In the genomic region with DNA sequence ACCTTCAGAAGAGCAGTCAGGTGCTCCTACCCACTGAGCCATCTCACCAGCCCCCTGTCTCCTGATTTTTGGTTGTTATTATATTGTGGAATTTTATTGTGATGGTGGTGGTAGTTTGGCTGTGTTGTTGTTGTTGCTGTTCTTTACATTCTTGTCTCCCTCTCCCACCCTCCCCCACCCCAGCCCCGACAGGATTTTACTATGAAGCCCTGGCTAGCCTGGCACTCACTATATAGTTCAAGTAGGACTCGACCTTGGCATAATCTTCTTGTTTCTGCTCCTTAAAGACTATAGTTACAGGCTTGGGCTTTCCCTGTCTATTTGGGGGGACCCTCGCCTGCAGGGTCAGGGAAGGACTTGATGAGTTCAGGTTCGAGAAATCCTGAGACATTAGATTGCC, we compare ENCODE assay signal across 15 mouse cellular contexts. TPM values are rescaled to one million over a fixed set of nuclear protein-coding genes. Genes with fewer than 3 reads are reported as not detected.
DNase-seq lines count a peak whose midpoint lies in the region; ATAC-seq and TF ChIP-seq lines count a peak whose summit lies in the region.
"Had no signal": no experiment of that assay in that cellular context is flagged by ENCODE, and none has a peak within 500 bp of the region (broad histone marks: within the 10 kb centered on the region; RNA-seq: fewer than 3 reads in every experiment).

No protein-coding gene starts in this region.

- peak overlapping the region; percentile 85 for H3K4me2 ChIP-seq in liver, embryonic 11.5 days
- no peak overlapping the region for H3K4me2 ChIP-seq in midbrain, embryonic 13.5 days (replicated peaks)
- H3K4me2 ChIP-seq in hindbrain, postnatal 0 days (ENCODE audit: low read depth, low read length), result no peak overlapping the region
- H3K4me2 ChIP-seq: embryonic facial prominence, embryonic 15.5 days; forebrain, embryonic 12.5 days had no signal

- ATAC-seq in liver, embryonic 11.5 days (replicated peaks; ENCODE audit: low FRiP score), result no peak
- no peak for ATAC-seq in midbrain, embryonic 13.5 days
- ATAC-seq in hindbrain, postnatal 0 days, result no peak

- TF ChIP-seq POLR2A in bone marrow macrophage, adult 2 months (IDR thresholded peaks at IDR 0.05; ENCODE audit: borderline replicate concordance, low read depth, low read length), result no peak
- TF ChIP-seq POLR2A in small intestine, adult 2 months (IDR thresholded peaks at IDR 0.05; ENCODE audit: low read depth, low read length), result no peak

- WGBS in liver, embryonic 11.5 days, result 61% methylated on average over 4 of the region's 4 CpGs
- 46% methylated on average over 4 of the region's 4 CpGs for WGBS in small intestine, adult 2 months
- WGBS in midbrain, embryonic 13.5 days, result 76% methylated on average over 4 of the region's 4 CpGs
- 81% methylated on average over 4 of the region's 4 CpGs for WGBS in hindbrain, postnatal 0 days

- peak overlapping the region; percentile 83; the same call in 1 of the 2 replicates for H3K4me3 ChIP-seq in gastrocnemius, adult 2 months
- peak overlapping the region; percentile 58; the same call in 1 of the 2 replicates for H3K4me3 ChIP-seq in liver, embryonic 11.5 days (ENCODE audit: low read depth, low read length)
- peak overlapping the region; percentile 35; the same call in 1 of the 2 replicates for H3K4me3 ChIP-seq in bone marrow macrophage, adult 2 months (ENCODE audit: insufficient read depth, low read length)
- no peak overlapping the region; the same call in 1 of the 2 replicates for H3K4me3 ChIP-seq in small intestine, adult 2 months (ENCODE audit: low read depth, low read length)
- no peak overlapping the region for H3K4me3 ChIP-seq in midbrain, embryonic 13.5 days (replicated peaks)
- no peak overlapping the region for H3K4me3 ChIP-seq in hindbrain, postnatal 0 days (ENCODE audit: low read length)
- H3K4me3 ChIP-seq: embryonic facial prominence, embryonic 15.5 days; forebrain, embryonic 12.5 days; hindbrain, embryonic 10.5 days had no signal

- no peaks in the 10 kb centered on the region for H3K9me3 ChIP-seq in liver, embryonic 11.5 days (ENCODE audit: control insufficient read depth, low read length)
- H3K9me3 ChIP-seq in midbrain, embryonic 13.5 days, result no peaks in the 10 kb centered on the region
- no peaks in the 10 kb centered on the region for H3K9me3 ChIP-seq in hindbrain, postnatal 0 days (ENCODE audit: low read length)
- H3K9me3 ChIP-seq: embryonic facial prominence, embryonic 15.5 days; forebrain, embryonic 12.5 days; hindbrain, embryonic 10.5 days had no signal

- TF ChIP-seq CTCF in gastrocnemius, adult 2 months (IDR thresholded peaks at IDR 0.05), result no peak
- TF ChIP-seq CTCF in bone marrow macrophage, adult 2 months (IDR thresholded peaks at IDR 0.05; ENCODE audit: low read depth, low read length), result no peak
- no peak for TF ChIP-seq CTCF in small intestine, adult 2 months (IDR thresholded peaks at IDR 0.05; ENCODE audit: extremely low read depth, insufficient read length, insufficient replicate concordance, low read depth, low read length)
- TF ChIP-seq CTCF in hindbrain, postnatal 0 days (IDR thresholded peaks at IDR 0.05; ENCODE audit: low read depth), result no peak

- H3K4me1 ChIP-seq in liver, embryonic 11.5 days (replicated peaks; ENCODE audit: control insufficient read depth, insufficient read depth, low read length), result peaks cover 19% of the 10 kb centered on the region
- H3K4me1 ChIP-seq in bone marrow macrophage, adult 2 months (ENCODE audit: control insufficient read depth, insufficient read depth, low read length), result peaks cover 36% of the 10 kb centered on the region
- H3K4me1 ChIP-seq in small intestine, adult 2 months (ENCODE audit: control insufficient read depth, insufficient read depth, insufficient read length, low read length), result peaks cover 14% of the 10 kb centered on the region; the same call in 1 of the 2 replicates
- peaks cover 15% of the 10 kb centered on the region for H3K4me1 ChIP-seq in midbrain, embryonic 13.5 days (replicated peaks)
- no peaks in the 10 kb centered on the region; the same call in 1 of the 2 replicates for H3K4me1 ChIP-seq in hindbrain, postnatal 0 days (ENCODE audit: insufficient read depth, low read length)

- peaks cover 5% of the 10 kb centered on the region; the same call in 1 of the 2 replicates for H3K36me3 ChIP-seq in liver, embryonic 11.5 days (ENCODE audit: control insufficient read depth, insufficient read depth, low read length)
- H3K36me3 ChIP-seq in small intestine, adult 2 months (ENCODE audit: control insufficient read depth, insufficient read depth, low read length), result peaks cover 21% of the 10 kb centered on the region
- no peaks in the 10 kb centered on the region for H3K36me3 ChIP-seq in midbrain, embryonic 13.5 days
- H3K36me3 ChIP-seq in hindbrain, postnatal 0 days (ENCODE audit: insufficient read depth, low read length), result no peaks in the 10 kb centered on the region
- H3K36me3 ChIP-seq: forebrain, embryonic 12.5 days; hindbrain, embryonic 10.5 days had no signal

- peak overlapping the region; percentile 43; the same call in 1 of the 2 replicates for H3K9ac ChIP-seq in liver, embryonic 11.5 days (ENCODE audit: low read depth, low read length)
- no peak overlapping the region for H3K9ac ChIP-seq in midbrain, embryonic 13.5 days (replicated peaks)
- H3K9ac ChIP-seq in hindbrain, postnatal 0 days (replicated peaks; ENCODE audit: low read length), result no peak overlapping the region
- H3K9ac ChIP-seq: embryonic facial prominence, embryonic 15.5 days; forebrain, embryonic 12.5 days had no signal

- no peak for DNase-seq in gastrocnemius, adult 2 months
- no peak for DNase-seq in gastrocnemius, postnatal 4 days (ENCODE audit: low spot score in 2 of 2)
- DNase-seq in liver, embryonic 11.5 days (ENCODE audit: low spot score), result no peak
- no peak for DNase-seq in liver
- no peak for DNase-seq in hindbrain, postnatal 0 days (ENCODE audit: low spot score)
- DNase-seq: cerebellum, adult 2 months; kidney, adult 11 months; layer of hippocampus, adult 9-11 months; thymus, adult 18-20 months had no signal

- peak overlapping the region; percentile 88; the same call in 1 of the 2 replicates for H3K27ac ChIP-seq in gastrocnemius, adult 2 months
- H3K27ac ChIP-seq in liver, embryonic 11.5 days (ENCODE audit: low read depth, low read length), result peak overlapping the region; percentile 64
- H3K27ac ChIP-seq in bone marrow macrophage, adult 2 months (ENCODE audit: insufficient read depth, low read depth, low read length), result peak overlapping the region; percentile 75
- H3K27ac ChIP-seq in small intestine, adult 2 months (ENCODE audit: insufficient read depth, low read depth, low read length), result peak overlapping the region; percentile 95
- no peak overlapping the region for H3K27ac ChIP-seq in midbrain, embryonic 13.5 days
- H3K27ac ChIP-seq in hindbrain, postnatal 0 days, result no peak overlapping the region
- H3K27ac ChIP-seq: forebrain, embryonic 12.5 days; hindbrain, embryonic 10.5 days had no signal

- intact Hi-C loops in gastrocnemius, adult 2 months (cut with DNase I), result no loop called here

- 0 out of 2 replicates have a peak, but pooled peaks cover 2% of the 10 kb centered on the region for H3K27me3 ChIP-seq in liver, embryonic 11.5 days (replicated peaks; ENCODE audit: control insufficient read depth, insufficient read depth, low read length)
- H3K27me3 ChIP-seq in small intestine, adult 2 months (ENCODE audit: control insufficient read depth, insufficient read depth, low read length), result no peaks in the 10 kb centered on the region
- H3K27me3 ChIP-seq in midbrain, embryonic 13.5 days, result 0 out of 2 replicates have a peak, but pooled peaks cover 12% of the 10 kb centered on the region
- no peaks in the 10 kb centered on the region for H3K27me3 ChIP-seq in hindbrain, postnatal 0 days (ENCODE audit: insufficient read depth, low read length)

RNA-seq across cellular contexts. Expression of a gene that starts 2.9 kb away (rescaled TPM):
- total RNA-seq in gastrocnemius, adult 2 months (2021), result 1 to 10 TPM; 2.4 to 2.6 TPM
- 10 to 100 TPM; 10.2 to 13.4 TPM for total RNA-seq in gastrocnemius, postnatal 4 days (2021)
- polyA plus RNA-seq in liver, embryonic 11.5 days (2014; fragmentation: Nextera tagmentation; extraction: Ambion mirVana), result 72.8 and 76.7 TPM in 2 replicates
- polyA plus RNA-seq in bone marrow macrophage, adult 2 months (2012; ENCODE audit: insufficient read depth, insufficient read length, missing spikeins), result 179 and 198 TPM in 2 replicates
- 9.3 and 21.1 TPM in 2 replicates for polyA plus RNA-seq in small intestine, adult 2 months (2012; rRNA removed)
- polyA plus RNA-seq in midbrain, embryonic 13.5 days (2015; fragmentation: Nextera tagmentation; extraction: Ambion mirVana), result 3.1 and 3.8 TPM in 2 replicates
- 3.5 and 5.3 TPM in 2 replicates for total RNA-seq in hindbrain, postnatal 0 days (2014; rRNA removed)
- 3.9 and 4.5 TPM in 2 replicates for polyA plus RNA-seq in hindbrain, postnatal 0 days (2015; fragmentation: Nextera tagmentation; extraction: Ambion mirVana)

RNA-seq across cellular contexts. Expression of a gene that starts 59.9 kb away (rescaled TPM):
- total RNA-seq in gastrocnemius, adult 2 months (2021), result 10 to 100 TPM in 1 of 2 experiments, 1 to 10 TPM in 1; 8.4 to 12.6 TPM
- total RNA-seq in gastrocnemius, postnatal 4 days (2021), result 10 to 100 TPM; 58.9 to 59.7 TPM
- polyA plus RNA-seq in liver, embryonic 11.5 days (2014; fragmentation: Nextera tagmentation; extraction: Ambion mirVana), result 16.3 and 16.8 TPM in 2 replicates
- polyA plus RNA-seq in bone marrow macrophage, adult 2 months (2012; ENCODE audit: insufficient read depth, insufficient read length, missing spikeins), result 7.4 and 7.9 TPM in 2 replicates
- polyA plus RNA-seq in small intestine, adult 2 months (2012; rRNA removed), result 11.1 and 19.9 TPM in 2 replicates
- polyA plus RNA-seq in midbrain, embryonic 13.5 days (2015; fragmentation: Nextera tagmentation; extraction: Ambion mirVana), result 53.9 and 61.4 TPM in 2 replicates
- total RNA-seq in hindbrain, postnatal 0 days (2014; rRNA removed), result 92.4 and 107 TPM in 2 replicates
- polyA plus RNA-seq in hindbrain, postnatal 0 days (2015; fragmentation: Nextera tagmentation; extraction: Ambion mirVana), result 51.6 and 56.6 TPM in 2 replicates

Comparison
In these comparisons a context has a peak if more than half of its experiments do, and no peak if none do; other contexts are left out.
1. H3K27ac ChIP-seq: peak in gastrocnemius, adult 2 months (single experiment), liver, embryonic 11.5 days (single experiment), bone marrow macrophage, adult 2 months (single experiment) and small intestine, adult 2 months (single experiment); none in midbrain, embryonic 13.5 days (single experiment) and hindbrain, postnatal 0 days (single experiment).
2. H3K4me3 ChIP-seq: peak in gastrocnemius, adult 2 months (single experiment), liver, embryonic 11.5 days (single experiment) and bone marrow macrophage, adult 2 months (single experiment); none in small intestine, adult 2 months (single experiment), midbrain, embryonic 13.5 days (single experiment) and hindbrain, postnatal 0 days (single experiment).